ENCODE assay signal across 19 mouse cellular contexts in genomic region chr9:88238346-88238745, GRCm38 (mm10).
DNase-seq lines count a peak whose midpoint lies in the region; ATAC-seq and TF ChIP-seq lines count a peak whose summit lies in the region.
"Had no signal": no experiment of that assay in that cellular context is flagged by ENCODE, and none has a peak within 500 bp of the region (broad histone marks: within the 10 kb centered on the region; RNA-seq: fewer than 3 reads in every experiment).

No protein-coding gene starts in this region.

- no peak overlapping the region for H3K9ac ChIP-seq in forebrain, embryonic 16.5 days (replicated peaks; ENCODE audit: low read depth, low read length)
- no peak overlapping the region for H3K9ac ChIP-seq in forebrain, embryonic 13.5 days
- H3K9ac ChIP-seq: forebrain, embryonic 12.5 days; hindbrain, embryonic 12.5 days had no signal

- no peaks in the 10 kb centered on the region for H3K9me3 ChIP-seq in forebrain, embryonic 16.5 days (ENCODE audit: control insufficient read depth, low read length)
- no peaks in the 10 kb centered on the region for H3K9me3 ChIP-seq in forebrain, embryonic 13.5 days (replicated peaks)
- H3K9me3 ChIP-seq: forebrain, embryonic 12.5 days; heart, embryonic 10.5 days; hindbrain, embryonic 12.5 days had no signal

- 0 out of 2 replicates have a peak, but pooled peaks have one; percentile 29 for ATAC-seq in forebrain, embryonic 16.5 days
- ATAC-seq in forebrain, embryonic 13.5 days = no peak; the same call in 1 of the 2 replicates
- ATAC-seq: hindbrain, embryonic 16.5 days; inflammation-experienced regulatory T-cells, adult 6 months; intestine, postnatal 0 days had no signal

- peak; percentile 14 for DNase-seq in layer of hippocampus, adult 9-11 months
- no peak for DNase-seq in layer of hippocampus, postnatal 25 days (ENCODE audit: extremely low spot score in 1 of 2, low spot score in 1 of 2)
- peak; percentile 61 for DNase-seq in brain, embryonic 14.5 days (ENCODE audit: low read depth)
- DNase-seq in testis, postnatal 14 days (ENCODE audit: low spot score) = no peak
- DNase-seq in spleen, adult 18-20 months = no peak
- DNase-seq: adrenal gland, postnatal 10 days; cerebellum, adult 2 months; cerebellum, postnatal 10 days; gastrocnemius, postnatal 14 days; heart, postnatal 10 days; heart, postnatal 4 days had no signal

- H3K4me3 ChIP-seq in forebrain, embryonic 16.5 days (replicated peaks; ENCODE audit: low read length) = no peak overlapping the region
- no peak overlapping the region for H3K4me3 ChIP-seq in forebrain, embryonic 13.5 days
- H3K4me3 ChIP-seq: forebrain, embryonic 12.5 days; heart, embryonic 10.5 days; hindbrain, embryonic 12.5 days had no signal

- TF ChIP-seq POLR2A in brain, embryonic 14.5 days (IDR thresholded peaks at IDR 0.05; ENCODE audit: borderline replicate concordance, extremely low read depth, insufficient read depth, insufficient read length, poor library complexity, severe bottlenecking) = no peak

- H3K4me2 ChIP-seq in forebrain, embryonic 16.5 days (ENCODE audit: low read length) = no peak overlapping the region
- no peak overlapping the region for H3K4me2 ChIP-seq in forebrain, embryonic 13.5 days
- H3K4me2 ChIP-seq: forebrain, embryonic 12.5 days; hindbrain, embryonic 12.5 days had no signal

- H3K36me3 ChIP-seq in forebrain, embryonic 16.5 days (ENCODE audit: control insufficient read depth, insufficient read depth) = no peaks in the 10 kb centered on the region
- H3K36me3 ChIP-seq in forebrain, embryonic 13.5 days (ENCODE audit: poor library complexity, severe bottlenecking) = no peaks in the 10 kb centered on the region
- H3K36me3 ChIP-seq: forebrain, embryonic 12.5 days; heart, embryonic 10.5 days; hindbrain, embryonic 12.5 days had no signal

- 0 out of 2 replicates have a peak, but pooled peaks cover 5% of the 10 kb centered on the region for H3K4me1 ChIP-seq in forebrain, embryonic 16.5 days (replicated peaks; ENCODE audit: control insufficient read depth, insufficient read depth, low read length)
- H3K4me1 ChIP-seq in forebrain, embryonic 13.5 days = peaks cover 8% of the 10 kb centered on the region; the same call in 1 of the 2 replicates
- H3K4me1 ChIP-seq: hindbrain, embryonic 12.5 days had no signal

- H3K27me3 ChIP-seq in forebrain, embryonic 16.5 days (replicated peaks; ENCODE audit: control insufficient read depth, insufficient read depth, low read length) = no peaks in the 10 kb centered on the region
- no peaks in the 10 kb centered on the region for H3K27me3 ChIP-seq in forebrain, embryonic 13.5 days
- H3K27me3 ChIP-seq: hindbrain, embryonic 12.5 days had no signal

- no peak for TF ChIP-seq CTCF in brain, embryonic 14.5 days (IDR thresholded peaks at IDR 0.05; ENCODE audit: borderline replicate concordance, extremely low read depth, insufficient read depth, insufficient read length)

- no peak overlapping the region for H3K27ac ChIP-seq in forebrain, embryonic 16.5 days (ENCODE audit: low read length)
- no peak overlapping the region for H3K27ac ChIP-seq in forebrain, embryonic 13.5 days
- H3K27ac ChIP-seq: forebrain, embryonic 12.5 days; heart, embryonic 10.5 days; hindbrain, embryonic 12.5 days had no signal

- 44% methylated on average over 5 of the region's 5 CpGs for WGBS in forebrain, embryonic 16.5 days
- WGBS in forebrain, embryonic 13.5 days = 78% methylated on average over 5 of the region's 5 CpGs

Comparison
In these comparisons a context has a peak if more than half of its experiments do, and no peak if none do; other contexts are left out.
1. DNase-seq: peak in layer of hippocampus, adult 9-11 months (single experiment) and brain, embryonic 14.5 days (single experiment); none in layer of hippocampus, postnatal 25 days (0 of 2), testis, postnatal 14 days (single experiment) and spleen, adult 18-20 months (0 of 2).